Mouse (Mus musculus): ENCODE measurements around the gene Mtr. TPM values are rescaled to one million over a fixed set of nuclear protein-coding genes. Genes with fewer than 3 reads are reported as not detected.
A peak's percentile ranks its signal among the peaks of the same experiment; 100 is the strongest.

Gene Mtr
- polyA plus RNA-seq, 1 experiment from 2014 or later, result 17.5 TPM

- Histone ChIP-seq H3K9me3 (ENCODE audit: control insufficient read depth, low read length) (no peaks in the 10 kb centered on the region), H3K9ac (ENCODE audit: low read length) (no peak overlapping the region), H3K4me1 (ENCODE audit: control insufficient read depth in 2 of 2, insufficient read depth in 2 of 2, low read length in 2 of 2) (no peaks in the 10 kb centered on the region; a peak in 1 of 4 replicates), H3K27me3 (ENCODE audit: control insufficient read depth, insufficient read depth, low read length) (no peaks in the 10 kb centered on the region), H3K4me2 (ENCODE audit: low read length) (no peak overlapping the region), H3K4me3 (ENCODE audit: control insufficient read depth in 1 of 2, insufficient read depth in 1 of 2, low read depth in 1 of 2, low read length in 2 of 2) (no peak overlapping the region), H3K27ac (replicated peaks in 1 of 2; ENCODE audit: control insufficient read depth in 1 of 2, insufficient read depth in 1 of 2, low read depth in 2 of 2, low read length in 2 of 2) (no peak overlapping the region), H3K36me3 (ENCODE audit: control insufficient read depth, insufficient read depth, low read length) (peaks cover 70% of the 10 kb centered on the region)
- no peak for ATAC-seq (ENCODE audit: insufficient number of reproducible peaks, insufficient read depth, low FRiP score, low read depth)
- 75% methylated on average over 11 of the region's 11 CpGs for WGBS
Measured at GRCm38 (mm10) chr13:12188804-12189203, 69.1 kb downstream of the Mtr start.

GRCm38 (mm10) chr13:12179481-12179880 is 78.4 kb downstream of the Mtr start:
- no peak for ATAC-seq (ENCODE audit: insufficient number of reproducible peaks, insufficient read depth, low FRiP score, low read depth)
- Histone ChIP-seq H3K36me3 (ENCODE audit: control insufficient read depth, insufficient read depth, low read length) (peaks cover 3% of the 10 kb centered on the region; the same call in 1 of the 2 replicates), H3K27me3 (ENCODE audit: control insufficient read depth, insufficient read depth, low read length) (no peaks in the 10 kb centered on the region), H3K4me3 (ENCODE audit: control insufficient read depth in 1 of 2, insufficient read depth in 1 of 2, low read depth in 1 of 2, low read length in 2 of 2) (no peak overlapping the region), H3K9me3 (ENCODE audit: control insufficient read depth, low read length) (no peaks in the 10 kb centered on the region), H3K4me2 (ENCODE audit: low read length) (no peak overlapping the region), H3K27ac (replicated peaks in 1 of 2; ENCODE audit: control insufficient read depth in 1 of 2, insufficient read depth in 1 of 2, low read depth in 2 of 2, low read length in 2 of 2) (no peak overlapping the region), H3K4me1 (ENCODE audit: control insufficient read depth in 2 of 2, insufficient read depth in 2 of 2, low read length in 2 of 2) (peaks cover 4 to 11% of the 10 kb centered on the region in 2 experiments), H3K9ac (ENCODE audit: low read length) (no peak overlapping the region)
- WGBS, result 39% methylated on average over 8 of the region's 8 CpGs

GRCm38 (mm10) chr13:12176761-12177160 is 81.2 kb downstream of the Mtr start:
- Histone ChIP-seq H3K36me3 (ENCODE audit: control insufficient read depth, insufficient read depth, low read length) (no peaks in the 10 kb centered on the region), H3K9ac (ENCODE audit: low read length) (no peak overlapping the region), H3K9me3 (ENCODE audit: control insufficient read depth, low read length) (no peaks in the 10 kb centered on the region), H3K27me3 (ENCODE audit: control insufficient read depth, insufficient read depth, low read length) (no peaks in the 10 kb centered on the region), H3K4me2 (ENCODE audit: low read length) (no peak overlapping the region), H3K27ac (replicated peaks in 1 of 2; ENCODE audit: control insufficient read depth in 1 of 2, insufficient read depth in 1 of 2, low read depth in 2 of 2, low read length in 2 of 2) (no peak overlapping the region), H3K4me3 (ENCODE audit: control insufficient read depth in 1 of 2, insufficient read depth in 1 of 2, low read depth in 1 of 2, low read length in 2 of 2) (no peak overlapping the region), H3K4me1 (ENCODE audit: control insufficient read depth in 2 of 2, insufficient read depth in 2 of 2, low read length in 2 of 2) (peaks cover 4 to 11% of the 10 kb centered on the region in 2 experiments)
- no peak for ATAC-seq (ENCODE audit: insufficient number of reproducible peaks, insufficient read depth, low FRiP score, low read depth)
- 39% methylated on average over 3 of the region's 3 CpGs for WGBS

GRCm38 (mm10) chr13:12175988-12176736 is 81.8 kb downstream of the Mtr start:
- Histone ChIP-seq H3K9ac (ENCODE audit: low read length) (no peak overlapping the region), H3K27ac (replicated peaks in 1 of 2; ENCODE audit: control insufficient read depth in 1 of 2, insufficient read depth in 1 of 2, low read depth in 2 of 2, low read length in 2 of 2) (no peak overlapping the region), H3K4me2 (ENCODE audit: low read length) (no peak overlapping the region), H3K4me1 (ENCODE audit: control insufficient read depth in 2 of 2, insufficient read depth in 2 of 2, low read length in 2 of 2) (peaks cover 4 to 11% of the 10 kb centered on the region in 2 experiments), H3K4me3 (ENCODE audit: control insufficient read depth in 1 of 2, insufficient read depth in 1 of 2, low read depth in 1 of 2, low read length in 2 of 2) (no peak overlapping the region), H3K9me3 (ENCODE audit: control insufficient read depth, low read length) (no peaks in the 10 kb centered on the region), H3K36me3 (ENCODE audit: control insufficient read depth, insufficient read depth, low read length) (no peaks in the 10 kb centered on the region), H3K27me3 (ENCODE audit: control insufficient read depth, insufficient read depth, low read length) (no peaks in the 10 kb centered on the region)
- no peak for ATAC-seq (ENCODE audit: insufficient number of reproducible peaks, insufficient read depth, low FRiP score, low read depth)
- 46% methylated on average over 16 of the region's 16 CpGs for WGBS

GRCm38 (mm10) chr13:12167276-12167675 is 90.6 kb downstream of the Mtr start:
- Histone ChIP-seq H3K9ac (ENCODE audit: low read length) (no peak overlapping the region), H3K36me3 (ENCODE audit: control insufficient read depth, insufficient read depth, low read length) (no peaks in the 10 kb centered on the region), H3K4me3 (ENCODE audit: control insufficient read depth in 1 of 2, insufficient read depth in 1 of 2, low read depth in 1 of 2, low read length in 2 of 2) (no peak overlapping the region), H3K27ac (replicated peaks in 1 of 2; ENCODE audit: control insufficient read depth in 1 of 2, insufficient read depth in 1 of 2, low read depth in 2 of 2, low read length in 2 of 2) (no peak overlapping the region), H3K27me3 (ENCODE audit: control insufficient read depth, insufficient read depth, low read length) (no peaks in the 10 kb centered on the region), H3K4me1 (ENCODE audit: control insufficient read depth in 2 of 2, insufficient read depth in 2 of 2, low read length in 2 of 2) (peaks cover 13 to 25% of the 10 kb centered on the region in 2 experiments), H3K4me2 (ENCODE audit: low read length) (no peak overlapping the region), H3K9me3 (ENCODE audit: control insufficient read depth, low read length) (no peaks in the 10 kb centered on the region)
- no peak for ATAC-seq (ENCODE audit: insufficient number of reproducible peaks, insufficient read depth, low FRiP score, low read depth)
- WGBS, result 75% methylated on average over 9 of the region's 9 CpGs

- H3K27me3 ChIP-seq (ENCODE audit: control insufficient read depth, insufficient read depth, low read length), result no peaks in the 10 kb centered on the region
- no peak overlapping the region for H3K4me3 ChIP-seq (ENCODE audit: control insufficient read depth in 1 of 2, insufficient read depth in 1 of 2, low read depth in 1 of 2, low read length in 2 of 2)
- H3K27ac ChIP-seq (replicated peaks in 1 of 2; ENCODE audit: control insufficient read depth in 1 of 2, insufficient read depth in 1 of 2, low read depth in 2 of 2, low read length in 2 of 2), result peak overlapping the region; percentile 47 to 54; a peak in 3 of 4 replicates
- no peaks in the 10 kb centered on the region for H3K9me3 ChIP-seq (ENCODE audit: control insufficient read depth, low read length)
- ATAC-seq (ENCODE audit: insufficient number of reproducible peaks, insufficient read depth, low FRiP score, low read depth), result no peak
- 15% methylated on average over 6 of the region's 6 CpGs for WGBS
- H3K4me2 ChIP-seq (ENCODE audit: low read length), result peak overlapping the region; percentile 34; the same call in 1 of the 2 replicates
- 0 out of 2 replicates have a peak overlapping the region, but pooled peaks have one; percentile 12 for H3K9ac ChIP-seq (ENCODE audit: low read length)
- H3K36me3 ChIP-seq (ENCODE audit: control insufficient read depth, insufficient read depth, low read length), result no peaks in the 10 kb centered on the region
- peaks cover 13 to 25% of the 10 kb centered on the region in 2 experiments for H3K4me1 ChIP-seq (ENCODE audit: control insufficient read depth in 2 of 2, insufficient read depth in 2 of 2, low read length in 2 of 2)
Measured at GRCm38 (mm10) chr13:12166386-12166785, 91.5 kb downstream of the Mtr start.

GRCm38 (mm10) chr13:12165461-12166058 is 92.4 kb downstream of the Mtr start:
- Histone ChIP-seq H3K9me3 (ENCODE audit: control insufficient read depth, low read length) (no peaks in the 10 kb centered on the region), H3K9ac (ENCODE audit: low read length) (no peak overlapping the region; the same call in 1 of the 2 replicates), H3K4me3 (ENCODE audit: control insufficient read depth in 1 of 2, insufficient read depth in 1 of 2, low read depth in 1 of 2, low read length in 2 of 2) (no peak overlapping the region), H3K27ac (replicated peaks in 1 of 2; ENCODE audit: control insufficient read depth in 1 of 2, insufficient read depth in 1 of 2, low read depth in 2 of 2, low read length in 2 of 2) (peak overlapping the region; percentile 43 to 54; a peak in 3 of 4 replicates), H3K4me1 (ENCODE audit: control insufficient read depth in 2 of 2, insufficient read depth in 2 of 2, low read length in 2 of 2) (peaks cover 13 to 25% of the 10 kb centered on the region in 2 experiments), H3K36me3 (ENCODE audit: control insufficient read depth, insufficient read depth, low read length) (no peaks in the 10 kb centered on the region), H3K4me2 (ENCODE audit: low read length) (peak overlapping the region; percentile 34), H3K27me3 (ENCODE audit: control insufficient read depth, insufficient read depth, low read length) (no peaks in the 10 kb centered on the region)
- ATAC-seq (ENCODE audit: insufficient number of reproducible peaks, insufficient read depth, low FRiP score, low read depth), result no peak
- WGBS, result 27% methylated on average over 7 of the region's 8 CpGs
